Mouse (Mus musculus) liver, postnatal 0 days (tissue): ENCODE results near the gene Tatdn2. TPM values are rescaled to one million over a fixed set of nuclear protein-coding genes. Genes with fewer than 3 reads are reported as not detected.

ENCODE experiments used
- ATAC-seq: fragments of 200-750 bp; cut with Nextera tagmentation; 2 replicates; pipeline ENCODE4 v1.8.0; 2017; ENCODE audit warnings: mild to moderate bottlenecking, moderate library complexity
- DNase-seq: peaks from one replicate; pipeline ENCODE4 v3.0.0-alpha.2; 2016
- H3K27ac ChIP-seq: fragments of 300-500 bp; sonication (generic); 2 replicates; pipeline ENCODE4 v1.5.1; 2014; ENCODE audit warnings: antibody characterized with exemption, moderate library complexity, mild to moderate bottlenecking, low read depth
- H3K27me3 ChIP-seq: fragments of 300-500 bp; sonication (generic); 2 replicates; pipeline ENCODE4 v1.6.1; 2014; ENCODE audit warnings: low read length, control low read depth, mixed read lengths; ENCODE audit not compliant: insufficient read depth
- H3K36me3 ChIP-seq: fragments of 300-500 bp; sonication (generic); replicated peaks from 2 replicates; pipeline ENCODE4 v1.6.1; 2014; ENCODE audit warnings: mild to moderate bottlenecking, control low read depth, low read length, moderate library complexity, mixed read lengths; ENCODE audit not compliant: insufficient read depth
- H3K4me1 ChIP-seq: fragments of 300-500 bp; sonication (generic); 2 replicates; pipeline ENCODE4 v1.6.1; 2014; ENCODE audit warnings: antibody characterized with exemption, mild to moderate bottlenecking, control low read depth; ENCODE audit not compliant: insufficient read depth
- H3K4me2 ChIP-seq: fragments of 300-500 bp; sonication (generic); 2 replicates; pipeline ENCODE4 v1.6.1; 2014; ENCODE audit warnings: low read depth, mild to moderate bottlenecking, low read length, moderate library complexity, mixed read lengths
- H3K4me3 ChIP-seq: fragments of 300-500 bp; sonication (generic); 2 replicates; pipeline ENCODE4 v1.5.1; 2014; ENCODE audit warnings: low read depth, low read length
- H3K9ac ChIP-seq: fragments of 300-500 bp; sonication (generic); replicated peaks from 2 replicates; pipeline ENCODE4 v1.6.1; 2014; ENCODE audit warnings: mild to moderate bottlenecking, moderate library complexity
- H3K9me3 ChIP-seq: fragments of 300-500 bp; sonication (generic); 2 replicates; pipeline ENCODE4 v1.6.1; 2016; ENCODE audit warnings: mild to moderate bottlenecking, control low read depth, low read length, mixed read lengths
- CTCF ChIP-seq: sonication (generic); IDR thresholded peaks from 2 replicates; pipeline ENCODE4 v1.5.1; 2016; ENCODE audit warnings: antibody characterized with exemption, low read depth
- EP300 ChIP-seq: IDR thresholded peaks from 2 replicates; pipeline ENCODE4 v1.6.1; 2016; ENCODE audit warnings: antibody characterized with exemption, low read depth, mild to moderate bottlenecking
- WGBS: fragments of 180-500 bp; shearing (Covaris S2); extraction: QIAGEN DNeasy Blood & Tissue Kit; methylation state at CpG from one replicate; pipeline ENCODE4 v1.1.7; 2014; ENCODE audit not compliant: insufficient replicate concordance; 5-methylcytosine and 5-hydroxymethylcytosine counted together
- microRNA-seq: library from miRNA; unstranded; fragments of <30 nt; microRNA quantifications from one replicate; pipeline ENCODE4, GENCODE M21; 2016
- polyA plus RNA-seq: library from polyadenylated mRNA; unstranded; fragments of >200 nt; fragmentation: Nextera tagmentation; extraction: Ambion mirVana; gene quantifications from 2 replicates; pipeline ENCODE4 v1.2.1, GENCODE M21; 2015

Gene Tatdn2
- polyA plus RNA-seq, 1 experiment from 2014 or later, result 0.83 TPM

DNA sequence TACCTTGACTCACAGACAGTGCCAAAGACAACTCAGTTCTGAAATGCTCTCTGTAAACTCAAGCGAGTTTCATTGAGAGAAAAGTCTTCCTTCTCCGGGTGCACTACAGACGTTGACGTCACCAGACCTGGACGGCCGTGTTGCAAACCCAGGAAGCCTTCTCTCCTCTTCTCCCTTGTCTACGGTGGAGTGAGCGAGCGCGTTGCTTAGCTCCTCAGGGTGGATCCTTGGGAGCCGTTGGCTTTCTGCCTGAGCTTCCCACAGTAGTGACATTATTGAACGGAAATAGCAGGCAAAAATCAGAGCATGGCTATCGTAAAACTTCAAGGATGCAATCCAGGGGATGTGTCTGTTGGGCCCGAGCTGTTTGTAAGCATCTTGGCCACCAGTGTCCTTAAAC, 50.4 kb downstream of the Tatdn2 start:
- TF ChIP-seq EP300 (no peak), CTCF (no peak)

DNA sequence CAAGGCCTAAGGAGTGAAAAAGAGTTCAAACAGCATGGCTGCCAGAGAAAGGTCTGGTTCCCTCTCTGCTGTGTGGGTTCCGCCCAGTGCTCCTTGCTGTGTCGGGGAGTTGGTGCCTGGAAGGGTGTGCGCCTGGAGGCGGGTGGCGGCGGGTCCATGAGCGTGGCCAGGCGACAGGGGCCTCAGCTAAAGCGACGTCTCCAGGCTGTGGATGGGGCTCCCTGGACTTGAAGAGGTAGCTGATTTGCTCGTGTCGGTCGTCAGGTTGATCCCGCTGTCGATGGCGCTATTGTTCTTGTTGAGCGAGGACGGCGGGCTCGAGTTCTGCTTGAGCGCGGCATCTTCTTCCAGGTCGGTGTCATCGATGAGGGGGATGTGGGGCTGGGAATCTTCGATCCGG, 51.5 kb downstream of the Tatdn2 start:
- H3K4me2 ChIP-seq, result peak overlapping the region; percentile 18; the same call in 1 of the 2 replicates

More for the DNA sequence above, 50.4 kb downstream of the Tatdn2 start:
- Histone ChIP-seq H3K4me3 (no peak overlapping the region), H3K4me2 (no peak overlapping the region), H3K4me1 (no peaks in the 10 kb centered on the region), H3K27me3 (peaks cover 6% of the 10 kb centered on the region; the same call in 1 of the 2 replicates), H3K27ac (no peak overlapping the region), H3K9ac (no peak overlapping the region), H3K36me3 (no peaks in the 10 kb centered on the region), H3K9me3 (no peaks in the 10 kb centered on the region)
- DNase-seq, result no peak
- WGBS, result 75% methylated on average over 14 of the region's 14 CpGs
- no peak for ATAC-seq

DNA sequence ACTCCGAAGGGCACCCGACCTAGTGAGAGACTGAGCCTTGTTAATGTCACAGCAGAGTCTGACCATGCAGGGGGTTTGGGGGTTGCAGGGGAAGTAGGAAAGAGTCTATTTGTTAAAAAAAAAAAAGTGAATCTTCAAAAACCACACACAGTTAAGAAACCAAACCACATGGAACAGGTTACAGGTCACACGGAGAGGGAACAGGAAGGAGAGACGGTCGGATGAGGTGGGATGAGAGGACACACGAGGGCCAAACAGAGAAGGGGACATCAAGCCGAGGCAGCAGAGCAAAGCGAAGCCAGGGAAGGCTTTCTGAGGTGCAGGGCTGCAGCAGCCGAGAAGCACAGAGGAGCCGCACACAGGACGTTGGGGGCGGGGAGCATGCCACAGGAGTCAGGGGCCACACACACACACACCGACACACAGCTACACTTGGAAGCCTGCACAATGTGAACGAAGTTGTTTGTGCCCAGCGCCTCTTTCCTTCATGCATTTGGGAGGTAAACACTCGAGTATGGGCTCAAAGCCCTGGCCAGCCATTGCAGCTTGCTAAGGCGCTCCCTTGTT, 52.4 kb downstream of the Tatdn2 start:
- Histone ChIP-seq H3K4me2 (0 out of 2 replicates have a peak overlapping the region, but pooled peaks have one; percentile 18), H3K27me3 (peaks cover 6% of the 10 kb centered on the region; the same call in 1 of the 2 replicates), H3K4me1 (no peaks in the 10 kb centered on the region), H3K36me3 (no peaks in the 10 kb centered on the region), H3K27ac (no peak overlapping the region), H3K4me3 (no peak overlapping the region), H3K9me3 (no peaks in the 10 kb centered on the region), H3K9ac (no peak overlapping the region)
- DNase-seq, result no peak
- no peak for ATAC-seq
- no peak for TF ChIP-seq EP300
- no peak for TF ChIP-seq CTCF
- WGBS, result 44% methylated on average over 17 of the region's 17 CpGs

More for the DNA sequence above, 51.5 kb downstream of the Tatdn2 start:
- WGBS, result 29% methylated on average over 26 of the region's 26 CpGs
- H3K36me3 ChIP-seq, result no peaks in the 10 kb centered on the region
- no peak overlapping the region for H3K4me3 ChIP-seq
- H3K4me1 ChIP-seq, result no peaks in the 10 kb centered on the region
- TF ChIP-seq CTCF (no peak), EP300 (no peak)
- DNase-seq (no peak), ATAC-seq (no peak)
- H3K9ac ChIP-seq, result no peak overlapping the region
- no peaks in the 10 kb centered on the region for H3K9me3 ChIP-seq
- H3K27ac ChIP-seq, result peak overlapping the region; percentile 29; the same call in 1 of the 2 replicates
- peaks cover 6% of the 10 kb centered on the region; the same call in 1 of the 2 replicates for H3K27me3 ChIP-seq

Small RNA genes lying within 50 kb of the gene (microRNA-seq; reads per million reads assigned to microRNA genes)
- 2.0 reads per million for gene Mir7042

Other genes with a start within 250 kb of the Tatdn2 start
- 0.26 and 0.49 TPM in 2 replicates for gene Il17re, start 238.6 kb upstream of the Tatdn2 start, polyA plus RNA-seq
- 12.9 and 13.1 TPM in 2 replicates for gene Il17rc, start 225.6 kb upstream of the Tatdn2 start, polyA plus RNA-seq
- 13.8 and 14.0 TPM in 2 replicates for gene Creld1, start 213.8 kb upstream of the Tatdn2 start, polyA plus RNA-seq
- gene Prrt3, start 195.1 kb upstream of the Tatdn2 start, polyA plus RNA-seq, result 0.13 and 0.14 TPM in 2 replicates
- gene Emc3, start 165.4 kb upstream of the Tatdn2 start, polyA plus RNA-seq, result 42.1 and 43.0 TPM in 2 replicates
- gene Fancd2, start 165.4 kb upstream of the Tatdn2 start, polyA plus RNA-seq, result 3.1 and 4.5 TPM in 2 replicates
- gene Fancd2os, start 96.3 kb upstream of the Tatdn2 start, polyA plus RNA-seq, result 0.12 and 0.14 TPM in 2 replicates
- 88.5 and 88.9 TPM in 2 replicates for gene Brk1, start 92.3 kb upstream of the Tatdn2 start, polyA plus RNA-seq
- gene Vhl, start 73.1 kb upstream of the Tatdn2 start, polyA plus RNA-seq, result 10.0 and 12.9 TPM in 2 replicates
- gene Irak2, start 58.6 kb upstream of the Tatdn2 start, polyA plus RNA-seq, result 9.2 and 10.8 TPM in 2 replicates
- 0.70 TPM in 1 of 2 replicates, not detected in the other for gene Ghrl, start 22.8 kb downstream of the Tatdn2 start, polyA plus RNA-seq
- gene Sec13, start 43.7 kb downstream of the Tatdn2 start, polyA plus RNA-seq, result 102 and 110 TPM in 2 replicates